Mouse (Mus musculus) E14TG2a.4 (cell line): ENCODE measurements at regions not wholly inside any gene's neighbourhood (a gene's known extent, or its start where the extent isn't known, plus 50 kb on each side); places are given as distances from the start of the nearest gene placed in this dataset.

Experiments used
- H3K27me3 ChIP-seq: 2 replicates; pipeline ENCODE4 v1.6.1; 2014; ENCODE audit warnings: low read length, control low read depth; ENCODE audit not compliant: insufficient read depth
- H3K36me3 ChIP-seq: 2 replicates; pipeline ENCODE4 v1.6.1; 2014; ENCODE audit warnings: low read length, control low read depth; ENCODE audit not compliant: insufficient read depth
- H3K4me1 ChIP-seq: replicated peaks from 2 replicates; pipeline ENCODE4 v1.6.1; 2014; ENCODE audit warnings: low read depth, low read length, control low read depth
- H3K4me3 ChIP-seq: replicated peaks from 2 replicates; pipeline ENCODE4 v1.5.1; 2014; ENCODE audit warnings: mild to moderate bottlenecking, low read length
- H3K9me3 ChIP-seq: 2 replicates; pipeline ENCODE4 v1.6.1; 2014; ENCODE audit warnings: low read length, control low read depth
- CTCF ChIP-seq: conservative IDR thresholded peaks from 2 replicates; pipeline ENCODE4 v1.5.1; 2014; ENCODE audit warnings: low read length
- NANOG ChIP-seq: IDR thresholded peaks from 2 replicates; pipeline ENCODE4 v1.6.1; 2014; ENCODE audit warnings: borderline replicate concordance, low read length, mixed read lengths
- POU5F1 ChIP-seq: IDR thresholded peaks from 2 replicates; pipeline ENCODE4 v1.6.1; 2014; ENCODE audit warnings: low read length, borderline replicate concordance

DNA sequence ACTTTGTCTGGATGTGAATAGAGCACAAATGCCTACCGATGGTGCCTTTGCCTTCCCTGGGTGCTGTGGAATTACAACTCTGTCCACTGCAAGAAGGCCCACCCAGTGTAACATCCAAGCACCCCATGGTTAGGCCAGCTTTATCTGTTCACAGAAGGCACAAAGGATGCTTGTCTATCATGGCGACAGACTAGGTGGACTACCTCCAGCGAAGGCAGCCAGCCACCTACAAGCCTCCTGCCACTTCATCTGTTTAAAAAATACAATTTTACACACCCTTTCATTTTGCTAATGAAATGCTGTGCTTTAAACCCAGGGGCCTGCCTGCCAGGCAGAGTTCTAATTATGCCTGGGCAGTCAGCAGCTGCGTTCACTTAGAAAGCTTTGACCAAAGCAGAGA lies 103.0 kb upstream of the Psmd7 start:
- H3K9me3 ChIP-seq = no peaks in the 10 kb centered on the region
- H3K27me3 ChIP-seq = 0 out of 2 replicates have a peak, but pooled peaks cover 3% of the 10 kb centered on the region
- TF ChIP-seq NANOG = no peak
- TF ChIP-seq POU5F1 = no peak
- TF ChIP-seq CTCF = no peak
- H3K4me1 ChIP-seq = 0 out of 2 replicates have a peak, but pooled peaks cover 2% of the 10 kb centered on the region
- no peaks in the 10 kb centered on the region for H3K36me3 ChIP-seq
- H3K4me3 ChIP-seq = no peak overlapping the region

GRCm38 (mm10) chr8:107696384-107697346 lies 108.4 kb upstream of the Psmd7 start:
- Histone ChIP-seq H3K4me1 (no peaks in the 10 kb centered on the region), H3K36me3 (no peaks in the 10 kb centered on the region), H3K9me3 (no peaks in the 10 kb centered on the region), H3K27me3 (0 out of 2 replicates have a peak, but pooled peaks cover 3% of the 10 kb centered on the region), H3K4me3 (no peak overlapping the region)
- no peak for TF ChIP-seq POU5F1
- no peak for TF ChIP-seq CTCF
- TF ChIP-seq NANOG = no peak

DNA sequence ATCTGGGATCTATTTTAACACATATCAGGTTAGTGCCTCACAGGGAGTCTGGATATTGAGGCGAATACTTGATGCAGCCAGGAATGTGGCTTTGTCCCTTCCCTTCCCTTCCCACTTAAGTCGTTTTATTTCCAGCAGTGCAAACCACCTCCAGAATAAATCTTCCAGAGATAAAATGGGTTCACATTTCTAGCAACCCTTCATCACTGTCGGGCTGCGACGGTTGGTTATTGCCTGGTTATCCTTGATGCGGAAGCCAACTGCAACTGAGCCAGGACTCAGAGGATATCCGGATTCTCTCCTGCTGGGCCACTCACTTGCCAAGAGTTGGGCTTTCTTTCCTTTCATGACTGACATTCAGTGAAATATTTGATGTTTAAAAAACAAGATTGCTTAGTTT lies 111.0 kb upstream of the Psmd7 start:
- H3K4me3 ChIP-seq = no peak overlapping the region
- TF ChIP-seq CTCF (no peak), POU5F1 (no peak), NANOG (no peak)
- H3K9me3 ChIP-seq = no peaks in the 10 kb centered on the region
- H3K27me3 ChIP-seq = 0 out of 2 replicates have a peak, but pooled peaks cover 3% of the 10 kb centered on the region
- no peaks in the 10 kb centered on the region for H3K36me3 ChIP-seq
- H3K4me1 ChIP-seq = no peaks in the 10 kb centered on the region

DNA sequence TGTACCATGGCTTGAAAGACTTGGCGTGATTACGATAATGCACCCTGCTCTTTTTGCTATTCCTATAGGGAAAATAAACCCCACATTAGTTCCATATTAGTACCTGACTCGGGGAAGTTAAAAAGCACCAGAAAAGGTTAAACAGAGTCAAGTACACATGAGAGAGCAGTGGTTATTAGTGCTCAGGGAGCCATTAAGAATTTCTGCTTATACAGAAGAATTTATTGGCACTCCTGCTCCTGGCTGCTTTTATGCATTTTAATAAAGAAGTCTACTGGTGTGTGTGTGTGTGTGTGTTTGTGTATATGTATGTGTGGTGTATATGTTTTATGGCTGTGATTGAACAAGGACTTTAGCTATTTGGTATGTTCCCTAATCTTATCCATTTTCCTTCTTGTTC lies 111.5 kb upstream of the Psmd7 start:
- no peaks in the 10 kb centered on the region for H3K4me1 ChIP-seq
- no peaks in the 10 kb centered on the region for H3K9me3 ChIP-seq
- 0 out of 2 replicates have a peak, but pooled peaks cover 3% of the 10 kb centered on the region for H3K27me3 ChIP-seq
- no peaks in the 10 kb centered on the region for H3K36me3 ChIP-seq
- H3K4me3 ChIP-seq = no peak overlapping the region
- TF ChIP-seq POU5F1 (no peak), NANOG (no peak), CTCF (no peak)

DNA sequence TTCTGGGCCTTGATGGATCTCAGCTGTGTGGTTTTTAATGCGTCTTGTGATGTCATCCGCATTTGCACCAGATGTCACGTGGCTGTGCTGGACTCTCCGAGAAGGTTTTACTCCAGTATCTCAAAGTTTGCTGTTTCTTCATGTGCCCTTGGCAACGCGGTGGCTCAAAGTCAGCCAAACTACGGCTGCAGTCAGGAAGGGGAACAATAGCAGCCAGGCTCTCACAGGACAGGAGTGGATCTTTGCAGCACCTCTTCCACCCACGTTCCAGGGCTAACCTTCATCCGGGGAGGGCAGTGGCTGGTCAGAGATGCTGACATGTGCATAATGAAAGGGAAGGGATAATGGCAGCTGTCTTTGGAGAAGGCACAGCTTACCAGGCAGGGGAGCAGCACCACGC lies 127.6 kb upstream of the Psmd7 start:
- H3K4me3 ChIP-seq = no peak overlapping the region
- H3K9me3 ChIP-seq = no peaks in the 10 kb centered on the region
- H3K27me3 ChIP-seq = no peaks in the 10 kb centered on the region
- H3K36me3 ChIP-seq = no peaks in the 10 kb centered on the region
- no peaks in the 10 kb centered on the region for H3K4me1 ChIP-seq
- TF ChIP-seq POU5F1 (no peak), CTCF (no peak), NANOG (no peak)

DNA sequence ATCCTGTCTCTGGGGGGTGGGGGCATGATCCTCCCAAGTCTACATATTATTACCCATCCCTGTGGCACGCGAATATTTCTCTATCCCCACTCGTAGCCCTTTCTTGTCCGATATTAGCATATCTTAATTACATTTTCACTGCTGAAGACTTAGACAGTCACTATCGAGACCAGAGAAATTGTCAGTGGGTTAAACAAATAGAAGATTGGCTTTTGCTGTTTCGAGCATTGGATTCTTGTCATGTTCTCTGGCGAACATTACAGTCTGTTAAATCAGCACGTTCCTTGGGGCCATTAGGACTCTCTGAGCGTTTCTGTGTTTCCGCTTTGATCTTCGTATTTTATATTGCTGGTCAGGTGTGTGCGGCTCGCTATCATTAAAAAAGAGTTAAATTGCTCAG lies 129.6 kb upstream of the Psmd7 start:
- Histone ChIP-seq H3K4me1 (no peaks in the 10 kb centered on the region), H3K9me3 (no peaks in the 10 kb centered on the region), H3K36me3 (no peaks in the 10 kb centered on the region), H3K27me3 (no peaks in the 10 kb centered on the region), H3K4me3 (no peak overlapping the region)
- TF ChIP-seq NANOG (no peak), POU5F1 (no peak), CTCF (no peak)

GRCm38 (mm10) chr8:107719656-107720055 lies 131.4 kb upstream of the Psmd7 start:
- Histone ChIP-seq H3K27me3 (no peaks in the 10 kb centered on the region), H3K9me3 (no peaks in the 10 kb centered on the region), H3K4me1 (no peaks in the 10 kb centered on the region), H3K4me3 (no peak overlapping the region), H3K36me3 (no peaks in the 10 kb centered on the region)
- peak; percentile 77 for TF ChIP-seq CTCF
- no peak for TF ChIP-seq NANOG

- H3K4me1 ChIP-seq = no peaks in the 10 kb centered on the region
- TF ChIP-seq CTCF (no peak), NANOG (no peak), POU5F1 (no peak)
- no peaks in the 10 kb centered on the region for H3K36me3 ChIP-seq
- H3K27me3 ChIP-seq = no peaks in the 10 kb centered on the region
- H3K9me3 ChIP-seq = no peaks in the 10 kb centered on the region
- no peak overlapping the region for H3K4me3 ChIP-seq
These were observed 138.5 kb upstream of the Psmd7 start for GRCm38 (mm10) chr8:107726716-107727115.

- no peaks in the 10 kb centered on the region for H3K4me1 ChIP-seq
- H3K9me3 ChIP-seq = no peaks in the 10 kb centered on the region
- H3K27me3 ChIP-seq = no peaks in the 10 kb centered on the region
- H3K4me3 ChIP-seq = no peak overlapping the region
- peak; percentile 36 for TF ChIP-seq CTCF
- TF ChIP-seq NANOG = no peak
- H3K36me3 ChIP-seq = no peaks in the 10 kb centered on the region
These were observed 139.0 kb upstream of the Psmd7 start for GRCm38 (mm10) chr8:107727276-107727675.
